Mouse (Mus musculus): ENCODE data around the gene Eif3g.

- TF ChIP-seq POLR2A (IDR thresholded peaks at IDR 0.05; ENCODE audit: insufficient read depth, low read length), result no peak
- TF ChIP-seq CTCF (IDR thresholded peaks at IDR 0.05; ENCODE audit: low read depth, low read length), result peak; percentile 6
- no peak for TF ChIP-seq EP300 (IDR thresholded peaks at IDR 0.05; ENCODE audit: insufficient read depth, low read depth, low read length)
Measured at GRCm38 (mm10) chr9:20850179-20850578, 48.2 kb downstream of the Eif3g start.
